Mouse (Mus musculus) activated CD4-positive, CD25-positive, alpha-beta regulatory T cell, adult 4 months (primary cell): Measurements from ENCODE around the gene Olfr548-ps1. TPM values are rescaled to one million over a fixed set of nuclear protein-coding genes. Genes with fewer than 3 reads are reported as not detected.
"Not testable (repeated sequence)": the region's sequence is repeated elsewhere in the genome, so short reads cannot be mapped to it uniquely, and the experiment has no call there.

Experiments used
- ATAC-seq: one replicate; pipeline ENCODE4 v1.8.0; 2017
- polyA plus RNA-seq, 2 experiments: library from polyadenylated mRNA; unstranded; fragments of 100-300 nt; shearing (Covaris generic); gene quantifications; one replicate each; pipeline ENCODE4 v1.2.1; 2017

Gene Olfr548-ps1
- polyA plus RNA-seq: not detected

GRCm38 (mm10) chr7:102540596-102540995, at the start of gene Olfr548-ps1:
TSS of gene Olfr548-ps1 (plus strand) at chr7:102540896.
- ATAC-seq: no peak

- not testable (repeated sequence) for ATAC-seq
Measured at GRCm38 (mm10) chr7:102494416-102494815, 46.3 kb upstream of the Olfr548-ps1 start.

DNA sequence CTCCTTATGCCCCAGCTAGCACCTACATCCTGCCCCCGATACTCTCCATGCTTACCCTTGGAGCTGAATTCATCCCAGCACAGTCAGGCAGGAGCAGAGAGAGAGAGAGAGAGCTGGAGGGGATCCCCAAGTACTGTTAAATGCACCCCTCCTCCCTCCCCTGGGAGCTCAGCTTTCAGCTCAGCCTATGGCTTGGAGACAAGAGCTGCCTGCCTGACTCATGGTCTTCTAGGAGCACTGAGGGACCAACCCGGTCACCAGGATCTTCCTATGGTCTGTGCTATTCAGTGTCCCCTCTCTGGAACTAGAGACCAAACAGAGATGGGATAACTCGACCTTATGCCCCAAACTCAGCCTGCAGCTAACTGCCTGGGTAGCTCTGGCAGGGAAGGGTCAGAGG, 41.2 kb upstream of the Olfr548-ps1 start, which contains the start of gene Olfr545:
Olfr545 (minus strand) TSS at position 101 of the 400 bp plus-strand sequence.
- ATAC-seq: no peak

DNA sequence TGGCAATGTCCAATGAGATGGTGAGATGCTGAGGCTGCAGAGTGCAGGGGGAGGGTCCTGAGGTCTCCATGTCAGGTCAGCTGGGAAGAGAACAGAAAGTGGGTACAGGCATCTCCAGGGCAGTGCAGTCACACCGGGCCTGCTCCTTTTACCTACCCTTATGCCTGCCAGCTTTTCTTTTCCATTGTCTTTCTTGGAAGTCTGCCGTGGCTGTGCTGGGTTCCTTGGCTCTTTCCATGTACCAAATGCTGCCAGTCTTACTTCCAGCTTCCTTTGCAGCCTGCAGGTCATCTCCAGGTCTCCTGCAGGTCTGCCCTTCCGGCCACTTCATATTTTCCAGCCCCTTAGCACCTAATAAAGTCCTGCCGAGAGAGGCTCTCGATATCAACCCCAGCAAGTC, 38.7 kb upstream of the Olfr548-ps1 start:
- ATAC-seq: no peak

DNA sequence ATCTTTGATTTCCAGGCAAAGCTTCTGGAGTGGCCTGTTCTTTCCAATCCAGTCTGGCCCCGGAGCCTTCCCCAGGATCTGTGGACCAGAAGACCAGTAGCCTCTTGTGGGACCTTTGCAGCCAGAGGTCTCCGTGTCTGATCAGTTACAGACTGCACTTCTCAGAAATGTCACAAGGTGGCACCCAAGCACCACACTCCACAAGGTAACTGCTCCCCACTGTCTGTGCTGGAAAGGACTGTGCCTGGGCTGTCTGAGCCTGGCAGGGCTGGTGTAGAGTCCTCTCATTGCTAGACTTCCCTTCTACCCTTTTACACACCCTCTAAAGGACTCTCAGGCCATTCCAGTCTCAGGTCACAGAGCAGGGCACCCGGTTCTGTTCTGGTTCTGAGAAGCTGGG, 33.8 kb upstream of the Olfr548-ps1 start:
- ATAC-seq: peak; percentile 66

DNA sequence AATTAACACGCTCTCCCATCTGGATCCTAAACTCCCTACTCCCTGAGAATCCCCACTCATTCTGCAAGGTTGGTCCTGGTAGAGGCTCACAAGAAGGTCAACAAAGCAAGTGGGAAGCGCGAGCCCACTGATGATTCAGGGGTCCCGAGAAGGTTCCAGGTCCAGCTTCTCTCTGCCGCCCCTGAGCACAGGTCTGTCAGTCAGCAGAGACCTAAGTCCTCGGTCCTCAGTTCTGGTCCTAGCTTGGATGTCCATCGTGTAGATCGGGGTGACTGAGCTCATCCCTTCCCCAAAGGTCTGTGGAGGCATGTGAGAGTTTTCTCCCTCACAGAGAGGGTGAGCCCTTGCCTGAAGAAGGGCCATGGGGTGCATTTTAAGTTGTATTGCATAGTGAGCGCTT, 32.6 kb upstream of the Olfr548-ps1 start:
- no peak for ATAC-seq

DNA sequence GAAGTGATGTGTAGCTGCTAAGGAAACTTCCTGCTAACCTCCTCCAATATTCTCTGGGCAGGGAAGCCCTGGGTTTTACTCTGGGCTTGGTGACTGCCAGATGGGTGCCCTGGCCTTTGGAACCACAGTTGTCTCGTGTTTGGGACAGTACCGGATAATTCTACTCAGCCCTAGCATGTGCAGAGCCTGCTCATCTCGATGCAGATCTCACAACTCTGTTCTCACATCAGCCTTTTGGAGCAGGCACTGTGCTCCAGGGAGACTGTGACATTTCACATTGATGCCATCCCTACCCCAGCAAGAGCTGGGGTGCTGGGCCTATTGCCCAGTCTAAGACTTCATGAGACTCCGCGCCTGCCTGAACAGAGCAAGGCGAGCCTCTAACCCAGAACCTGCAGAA, 32.0 kb upstream of the Olfr548-ps1 start:
- ATAC-seq: no peak

GRCm38 (mm10) chr7:102509726-102510125, 31.0 kb upstream of the Olfr548-ps1 start:
- ATAC-seq: no peak

- no peak for ATAC-seq
Measured at GRCm38 (mm10) chr7:102511927-102512326, 28.8 kb upstream of the Olfr548-ps1 start.

DNA sequence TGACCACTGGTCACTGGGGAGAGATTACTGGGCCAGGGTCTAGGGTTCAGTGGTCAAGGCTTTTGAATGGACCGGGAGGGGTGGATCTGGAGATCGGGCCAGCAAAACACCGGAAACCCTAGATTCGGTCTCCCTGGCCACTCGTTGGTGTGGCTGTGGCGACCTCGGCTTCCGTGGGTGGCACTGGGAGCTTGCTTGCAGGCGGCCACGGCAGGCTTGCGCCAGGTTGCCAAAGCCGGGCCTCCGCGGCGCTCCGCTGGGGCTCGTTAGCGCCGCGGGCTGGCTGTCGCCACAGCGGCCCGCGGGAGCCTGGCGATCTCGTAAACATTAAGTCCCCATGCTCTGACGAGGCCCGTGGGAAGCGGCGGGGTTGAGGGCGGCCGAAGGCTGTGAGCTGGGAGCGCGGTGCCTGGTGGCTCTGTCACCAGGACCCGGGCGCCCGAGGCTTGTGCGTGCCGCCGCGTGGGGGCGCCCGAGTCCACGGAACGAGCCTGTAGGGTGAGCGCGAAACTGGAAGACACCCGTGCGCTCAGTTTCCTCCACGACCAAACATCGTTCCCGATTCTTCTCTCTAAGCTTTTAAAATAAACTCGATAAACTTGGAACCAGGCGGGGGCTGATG, 27.8 kb upstream of the Olfr548-ps1 start:
- ATAC-seq: peak; percentile 93

GRCm38 (mm10) chr7:102514144-102514543, 26.6 kb upstream of the Olfr548-ps1 start:
- ATAC-seq: no peak

DNA sequence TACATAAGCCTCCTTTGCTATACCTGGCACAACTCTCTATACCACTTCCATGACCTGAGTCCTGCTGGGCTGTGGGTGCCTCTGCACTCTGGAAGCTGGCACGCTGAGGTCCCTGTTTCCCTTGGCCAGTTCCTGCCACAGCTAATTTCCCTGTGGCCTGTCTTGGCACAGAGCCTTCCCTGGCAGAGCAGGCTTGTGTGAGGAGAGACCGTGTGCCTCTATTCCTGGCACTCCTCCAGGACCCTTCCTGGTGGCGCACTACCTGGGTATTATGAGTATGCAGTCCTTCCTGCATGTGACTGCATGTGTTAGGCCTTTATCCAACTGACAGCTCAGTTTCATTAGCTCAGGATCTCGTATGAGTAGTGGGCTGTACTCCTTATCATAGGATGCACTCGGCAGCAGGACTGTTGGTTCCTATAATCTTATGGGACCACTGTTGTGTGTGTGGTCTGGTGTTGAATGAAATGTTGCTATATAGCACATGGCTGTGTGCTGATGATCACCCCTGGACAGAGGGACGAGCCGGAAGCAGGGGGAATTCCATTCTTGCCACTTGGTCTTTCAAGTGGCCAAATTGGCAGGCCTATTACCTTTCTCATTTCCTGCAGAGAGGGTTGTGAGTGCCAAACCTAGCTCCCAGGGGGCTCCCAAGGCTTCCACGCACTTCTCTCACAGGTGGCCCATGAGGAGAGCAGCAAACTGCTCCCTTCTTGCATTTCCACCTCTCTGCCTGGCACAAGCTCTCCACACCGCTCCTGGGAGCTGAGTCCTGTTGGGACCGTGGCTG, 24.2 kb upstream of the Olfr548-ps1 start:
- no peak for ATAC-seq

DNA sequence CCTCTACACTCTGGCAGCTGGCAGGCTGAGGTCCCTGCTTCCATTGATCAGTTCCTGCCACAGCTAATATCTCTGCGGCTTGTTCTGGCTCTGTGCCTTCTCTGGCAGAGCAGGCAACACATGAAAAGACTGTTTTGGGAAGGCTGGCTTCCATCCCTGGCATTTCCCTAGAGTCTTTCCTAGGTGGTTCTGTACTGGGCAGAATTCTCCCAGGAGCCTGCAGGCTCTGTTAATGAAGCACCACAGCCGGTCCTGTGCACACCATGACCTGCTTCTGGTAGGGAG, 23.7 kb upstream of the Olfr548-ps1 start:
- ATAC-seq: no peak

DNA sequence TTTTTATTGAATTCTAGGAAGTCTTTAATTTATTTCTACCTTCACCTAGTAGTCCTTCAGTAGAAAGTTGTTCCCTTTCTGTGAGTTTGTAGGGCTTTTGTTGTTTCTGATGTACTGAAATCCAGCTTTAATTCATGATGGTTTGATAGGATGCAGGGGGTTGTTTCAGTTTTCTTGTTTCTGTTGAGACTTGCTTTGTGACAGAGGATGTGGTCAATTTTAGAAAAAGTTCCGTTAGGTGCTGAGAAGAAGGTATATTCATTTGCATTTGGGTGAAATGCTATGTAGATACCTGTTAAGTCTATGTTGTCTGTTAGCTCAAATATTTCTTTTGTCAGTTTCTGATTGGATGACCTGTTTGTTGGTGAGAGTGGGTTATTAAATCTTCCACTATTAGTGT, 11.6 kb upstream of the Olfr548-ps1 start:
- peak; percentile 93 for ATAC-seq

GRCm38 (mm10) chr7:102534449-102534848, 6.2 kb upstream of the Olfr548-ps1 start, which contains the start of gene Olfr547:
TSS of gene Olfr547 (plus strand) at chr7:102534749.
- ATAC-seq: no peak

GRCm38 (mm10) chr7:102541251-102541650, 555 bp downstream of the Olfr548-ps1 start:
- ATAC-seq: no peak

- no peak for ATAC-seq
Measured at GRCm38 (mm10) chr7:102549570-102549969, 8.9 kb downstream of the Olfr548-ps1 start, which contains the start of gene Olfr549. TSS of gene Olfr549 (plus strand) at chr7:102549870.

DNA sequence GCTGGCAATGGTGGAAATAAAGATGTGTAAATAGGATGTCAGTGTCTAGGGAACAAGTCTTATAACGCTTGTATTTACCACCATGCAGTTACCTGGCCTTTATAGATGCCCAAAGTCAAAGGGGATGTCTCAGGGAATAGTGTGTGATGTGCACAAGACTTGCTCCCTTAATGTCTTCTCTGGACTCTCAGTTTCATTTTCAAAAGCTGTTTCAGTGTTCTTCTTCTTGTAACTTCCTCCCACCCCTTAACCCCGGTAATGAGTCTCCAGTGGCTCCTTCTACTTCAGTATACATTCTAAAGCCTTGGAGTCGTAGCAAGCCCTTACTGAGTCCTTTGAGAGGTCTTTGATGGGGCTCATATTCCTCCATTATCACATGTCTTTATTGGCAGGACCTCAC, 12.6 kb downstream of the Olfr548-ps1 start:
- ATAC-seq: peak; percentile 43

GRCm38 (mm10) chr7:102564999-102565997, 24.6 kb downstream of the Olfr548-ps1 start, which contains the start of gene Trim21:
TSS of gene Trim21 (minus strand) at chr7:102565486.
- ATAC-seq: peak; percentile 100

DNA sequence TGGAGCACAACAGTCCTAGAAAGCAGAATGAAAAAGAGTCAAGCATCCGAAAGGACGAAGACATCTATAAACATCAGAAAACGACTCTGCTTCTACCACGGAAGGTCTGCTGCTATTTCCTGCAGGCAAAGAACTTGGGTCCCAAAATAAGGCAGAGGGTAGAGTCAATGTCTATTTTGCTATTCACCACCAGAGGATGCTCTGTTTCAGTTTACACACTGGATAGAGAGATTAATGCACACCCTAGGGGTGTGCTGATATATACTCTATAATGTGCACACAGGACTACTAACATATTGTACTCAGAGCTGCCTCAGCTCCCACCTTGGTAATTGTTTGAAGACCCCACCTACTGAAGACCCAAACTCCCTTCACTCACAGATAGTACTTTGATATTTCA, 25.5 kb downstream of the Olfr548-ps1 start:
- no peak for ATAC-seq

- ATAC-seq: no peak
Measured at GRCm38 (mm10) chr7:102571142-102571541, 30.4 kb downstream of the Olfr548-ps1 start, which contains the start of gene Olfr550. TSS of gene Olfr550 (plus strand) at chr7:102571442.

DNA sequence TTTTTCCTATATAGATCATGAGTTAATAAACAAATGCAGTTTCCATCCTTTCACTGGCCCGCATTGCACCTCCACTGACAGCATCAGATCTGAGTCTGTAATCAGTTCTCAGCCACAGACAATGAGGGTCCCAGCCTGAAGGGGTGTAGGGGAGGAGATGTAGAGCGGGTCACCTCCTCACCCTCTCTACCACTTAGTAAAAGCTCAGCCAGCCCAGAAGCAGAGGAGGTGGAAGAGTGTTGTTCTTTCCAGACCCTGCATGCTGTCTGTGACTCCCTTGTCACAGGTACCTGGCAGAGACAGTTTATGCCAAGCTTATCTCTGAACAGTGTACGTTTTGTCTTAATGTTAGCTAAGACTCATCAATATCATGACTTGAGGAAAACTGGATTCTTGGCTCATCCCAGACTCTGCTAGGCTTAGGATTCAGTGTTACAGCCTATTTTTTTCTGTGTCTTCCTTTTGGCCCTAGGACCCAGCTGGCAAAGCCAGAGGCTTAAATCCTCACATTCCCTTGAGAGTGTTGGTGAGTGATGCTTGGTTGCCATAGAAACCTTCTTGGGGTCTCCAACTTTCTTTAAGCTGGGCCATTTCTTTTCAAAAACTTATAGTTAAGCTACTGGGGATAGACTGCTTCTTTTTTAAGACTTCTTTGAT, 32.6 kb downstream of the Olfr548-ps1 start:
- ATAC-seq: no peak
